Mouse (Mus musculus): ENCODE measurements around the gene Krt2. TPM values are rescaled to one million over a fixed set of nuclear protein-coding genes. Genes with fewer than 3 reads are reported as not detected.

The Krt2 gene
- polyA plus RNA-seq, 1 experiment from 2014 or later = not detected

Other genes starting within 250 kb of the Krt2 start
- gene Krt75, start 244.3 kb downstream of the Krt2 start, polyA plus RNA-seq (2016; fragmentation: Nextera tagmentation; extraction: Ambion mirVana) = 0.08 TPM in 1 of 2 replicates, not detected in the other
- gene Gm5414, start 190.0 kb downstream of the Krt2 start, polyA plus RNA-seq (2016; fragmentation: Nextera tagmentation; extraction: Ambion mirVana) = not detected in 2 replicates
- not detected in 2 replicates for gene Gm5478, start 170.8 kb downstream of the Krt2 start, polyA plus RNA-seq (2016; fragmentation: Nextera tagmentation; extraction: Ambion mirVana)
- gene Krt6b, start 137.9 kb downstream of the Krt2 start, polyA plus RNA-seq (2016; fragmentation: Nextera tagmentation; extraction: Ambion mirVana) = not detected in 2 replicates
- not detected in 2 replicates for gene Krt6a, start 123.9 kb downstream of the Krt2 start, polyA plus RNA-seq (2016; fragmentation: Nextera tagmentation; extraction: Ambion mirVana)
- 0.16 and 2.1 TPM in 2 replicates for gene Krt5, start 105.3 kb downstream of the Krt2 start, polyA plus RNA-seq (2016; fragmentation: Nextera tagmentation; extraction: Ambion mirVana)
- gene Krt71, start 75.1 kb downstream of the Krt2 start, polyA plus RNA-seq (2016; fragmentation: Nextera tagmentation; extraction: Ambion mirVana) = not detected in 2 replicates
- not detected in 2 replicates for gene Krt72, start 31.7 kb downstream of the Krt2 start, polyA plus RNA-seq (2016; fragmentation: Nextera tagmentation; extraction: Ambion mirVana)
- gene Krt73, start 15.8 kb downstream of the Krt2 start, polyA plus RNA-seq (2016; fragmentation: Nextera tagmentation; extraction: Ambion mirVana) = not detected in 2 replicates
- 0.83 and 2.0 TPM in 2 replicates for gene Krt1, start 32.6 kb upstream of the Krt2 start, polyA plus RNA-seq (2016; fragmentation: Nextera tagmentation; extraction: Ambion mirVana)
- gene Krt77, start 51.5 kb upstream of the Krt2 start, polyA plus RNA-seq (2016; fragmentation: Nextera tagmentation; extraction: Ambion mirVana) = not detected in 2 replicates
- gene Krt76, start 74.8 kb upstream of the Krt2 start, polyA plus RNA-seq (2016; fragmentation: Nextera tagmentation; extraction: Ambion mirVana) = not detected in 2 replicates
- gene Krt4, start 106.6 kb upstream of the Krt2 start, polyA plus RNA-seq (2016; fragmentation: Nextera tagmentation; extraction: Ambion mirVana) = not detected in 2 replicates
- gene Krt79, start 122.2 kb upstream of the Krt2 start, polyA plus RNA-seq (2016; fragmentation: Nextera tagmentation; extraction: Ambion mirVana) = 0.18 TPM in 1 of 2 replicates, not detected in the other
- gene Krt78, start 136.1 kb upstream of the Krt2 start, polyA plus RNA-seq (2016; fragmentation: Nextera tagmentation; extraction: Ambion mirVana) = not detected in 2 replicates
- gene Krt8, start 186.3 kb upstream of the Krt2 start, polyA plus RNA-seq (2016; fragmentation: Nextera tagmentation; extraction: Ambion mirVana) = 43.1 and 55.5 TPM in 2 replicates
- 38.6 and 53.5 TPM in 2 replicates for gene Krt18, start 210.0 kb upstream of the Krt2 start, polyA plus RNA-seq (2016; fragmentation: Nextera tagmentation; extraction: Ambion mirVana)

All from hindbrain, embryonic 10.5 days (tissue).